Mouse (Mus musculus): Measurements from ENCODE around the gene Hist1h2an.
"Not testable (repeated sequence)": the region's sequence is repeated elsewhere in the genome, so short reads cannot be mapped to it uniquely, and the experiment has no call there.

Gene Hist1h2an

GRCm38 (mm10) chr13:21786899-21787629 lies at the start of gene Hist1h2an, which contains the start of gene Hist1h2bp:
TSS of gene Hist1h2an (minus strand) at chr13:21787218.
TSS of gene Hist1h2bp (plus strand) at chr13:21787461.
- DNase-seq (ENCODE audit: low spot score) = peak; percentile 92

- not testable (repeated sequence) for DNase-seq (ENCODE audit: low spot score)
Measured at GRCm38 (mm10) chr13:21833461-21833860, 46.4 kb upstream of the Hist1h2an start, which contains the start of the genes Hist1h2ap and Hist1h2br. TSS of gene Hist1h2ap (minus strand) at chr13:21833507. TSS of gene Hist1h2br (plus strand) at chr13:21833743.

- not testable (repeated sequence) for DNase-seq (ENCODE audit: low spot score)
Measured at GRCm38 (mm10) chr13:21831418-21832394, 44.7 kb upstream of the Hist1h2an start, which contains the start of gene Hist1h4n. TSS of gene Hist1h4n (minus strand) at chr13:21832196.

GRCm38 (mm10) chr13:21830344-21830743 lies 43.3 kb upstream of the Hist1h2an start:
- no peak for DNase-seq (ENCODE audit: low spot score)

- DNase-seq (ENCODE audit: low spot score) = no peak
Measured at GRCm38 (mm10) chr13:21828511-21828910, 41.5 kb upstream of the Hist1h2an start.

- not testable (repeated sequence) for DNase-seq (ENCODE audit: low spot score)
Measured at GRCm38 (mm10) chr13:21820082-21820890, 33.3 kb upstream of the Hist1h2an start.

- DNase-seq (ENCODE audit: low spot score) = not testable (repeated sequence)
Measured at GRCm38 (mm10) chr13:21812092-21812491, 25.1 kb upstream of the Hist1h2an start.

GRCm38 (mm10) chr13:21811539-21811938 lies 24.5 kb upstream of the Hist1h2an start, which contains the start of gene Hist1h4m:
TSS of gene Hist1h4m (plus strand) at chr13:21811746.
- DNase-seq (ENCODE audit: low spot score) = not testable (repeated sequence)

GRCm38 (mm10) chr13:21811074-21811473 lies 24.1 kb upstream of the Hist1h2an start:
- not testable (repeated sequence) for DNase-seq (ENCODE audit: low spot score)

GRCm38 (mm10) chr13:21810073-21810472 lies 23.1 kb upstream of the Hist1h2an start, which contains the start of the genes Hist1h2bq and Hist1h2ao:
TSS of gene Hist1h2bq (minus strand) at chr13:21810197.
TSS of gene Hist1h2ao (plus strand) at chr13:21810465.
- DNase-seq (ENCODE audit: low spot score) = not testable (repeated sequence)

- DNase-seq (ENCODE audit: low spot score) = not testable (repeated sequence)
Measured at GRCm38 (mm10) chr13:21803058-21803457, 16.0 kb upstream of the Hist1h2an start.

- DNase-seq (ENCODE audit: low spot score) = not testable (repeated sequence)
Measured at GRCm38 (mm10) chr13:21797163-21797562, 10.1 kb upstream of the Hist1h2an start.

GRCm38 (mm10) chr13:21795584-21795983 lies 8.6 kb upstream of the Hist1h2an start:
- no peak for DNase-seq (ENCODE audit: low spot score)

GRCm38 (mm10) chr13:21790601-21791283 lies 3.7 kb upstream of the Hist1h2an start:
- no peak for DNase-seq (ENCODE audit: low spot score)

GRCm38 (mm10) chr13:21789925-21790324 lies 2.9 kb upstream of the Hist1h2an start:
- no peak for DNase-seq (ENCODE audit: low spot score)

- no peak for DNase-seq (ENCODE audit: low spot score)
Measured at GRCm38 (mm10) chr13:21787760-21788593, 959 bp upstream of the Hist1h2an start.

GRCm38 (mm10) chr13:21786189-21786898 lies 674 bp downstream of the Hist1h2an start:
- no peak for DNase-seq (ENCODE audit: low spot score)

GRCm38 (mm10) chr13:21784311-21784710 lies 2.7 kb downstream of the Hist1h2an start:
- no peak for DNase-seq (ENCODE audit: low spot score)

- DNase-seq (ENCODE audit: low spot score) = no peak
Measured at GRCm38 (mm10) chr13:21783734-21784161, 3.3 kb downstream of the Hist1h2an start.
